Mouse (Mus musculus) hindbrain, embryonic 11.5 days (tissue): Measurements from ENCODE around the gene Ndufv3. TPM values are rescaled to one million over a fixed set of nuclear protein-coding genes. Genes with fewer than 3 reads are reported as not detected.

Experiments used
- polyA plus RNA-seq: library from polyadenylated mRNA; unstranded; fragments of >200 nt; fragmentation: Nextera tagmentation; extraction: Ambion mirVana; gene quantifications from 2 replicates; pipeline ENCODE4 v1.2.1, GENCODE M21; 2014

The Ndufv3 gene
- polyA plus RNA-seq, 1 experiment from 2014 or later: 253 TPM

Other genes starting within 250 kb of the Ndufv3 start
- 5.1 TPM in 2 replicates for gene Rsph1, start 242.7 kb upstream of the Ndufv3 start, polyA plus RNA-seq
- 13.0 and 13.3 TPM in 2 replicates for gene Slc37a1, start 233.3 kb upstream of the Ndufv3 start, polyA plus RNA-seq
- gene Pde9a, start 133.9 kb upstream of the Ndufv3 start, polyA plus RNA-seq: 27.9 and 29.0 TPM in 2 replicates
- gene Wdr4, start 135 bp upstream of the Ndufv3 start, polyA plus RNA-seq: 33.4 and 34.0 TPM in 2 replicates
- gene Pknox1, start 44.6 kb downstream of the Ndufv3 start, polyA plus RNA-seq: 29.0 and 36.1 TPM in 2 replicates
- 0.74 and 2.6 TPM in 2 replicates for gene Cbs, start 117.1 kb downstream of the Ndufv3 start, polyA plus RNA-seq
- 195 and 204 TPM in 2 replicates for gene U2af1, start 138.8 kb downstream of the Ndufv3 start, polyA plus RNA-seq
- not detected in 2 replicates for gene Cryaa, start 157.7 kb downstream of the Ndufv3 start, polyA plus RNA-seq